Mouse (Mus musculus): Measurements from ENCODE around the gene Muc15. TPM values are rescaled to one million over a fixed set of nuclear protein-coding genes. Genes with fewer than 3 reads are reported as not detected.
A peak's percentile ranks its signal among the peaks of the same experiment; 100 is the strongest.

Muc15 gene
- polyA plus RNA-seq, 1 experiment from 2014 or later = 0.10 TPM

GRCm38 (mm10) chr2:110757556-110757955 lies 36.4 kb downstream of the Muc15 start:
- Histone ChIP-seq H3K9me3 (ENCODE audit: control insufficient read depth, low read length) (no peaks in the 10 kb centered on the region), H3K4me1 (replicated peaks; ENCODE audit: control insufficient read depth, insufficient read depth, low read length) (no peaks in the 10 kb centered on the region), H3K4me2 (ENCODE audit: low read length) (no peak overlapping the region), H3K9ac (replicated peaks; ENCODE audit: low read depth, low read length) (no peak overlapping the region), H3K27me3 (replicated peaks; ENCODE audit: control insufficient read depth, insufficient read depth, low read length) (no peaks in the 10 kb centered on the region), H3K4me3 (replicated peaks; ENCODE audit: low read length) (no peak overlapping the region), H3K36me3 (ENCODE audit: control insufficient read depth, insufficient read depth) (no peaks in the 10 kb centered on the region), H3K27ac (ENCODE audit: low read length) (no peak overlapping the region)
- 66% methylated on average over 2 of the region's 2 CpGs for WGBS
- no peak for ATAC-seq

- no peaks in the 10 kb centered on the region for H3K4me1 ChIP-seq (replicated peaks; ENCODE audit: control insufficient read depth, insufficient read depth, low read length)
- no peak overlapping the region for H3K4me3 ChIP-seq (replicated peaks; ENCODE audit: low read length)
- H3K36me3 ChIP-seq (ENCODE audit: control insufficient read depth, insufficient read depth) = no peaks in the 10 kb centered on the region
- H3K9me3 ChIP-seq (ENCODE audit: control insufficient read depth, low read length) = no peaks in the 10 kb centered on the region
- H3K9ac ChIP-seq (replicated peaks; ENCODE audit: low read depth, low read length) = no peak overlapping the region
- no peaks in the 10 kb centered on the region for H3K27me3 ChIP-seq (replicated peaks; ENCODE audit: control insufficient read depth, insufficient read depth, low read length)
- ATAC-seq = peak; percentile 88
- H3K4me2 ChIP-seq (ENCODE audit: low read length) = no peak overlapping the region
- H3K27ac ChIP-seq (ENCODE audit: low read length) = no peak overlapping the region
- 17% methylated on average over 2 of the region's 2 CpGs for WGBS
Measured at GRCm38 (mm10) chr2:110759434-110759833, 38.3 kb downstream of the Muc15 start.

DNA sequence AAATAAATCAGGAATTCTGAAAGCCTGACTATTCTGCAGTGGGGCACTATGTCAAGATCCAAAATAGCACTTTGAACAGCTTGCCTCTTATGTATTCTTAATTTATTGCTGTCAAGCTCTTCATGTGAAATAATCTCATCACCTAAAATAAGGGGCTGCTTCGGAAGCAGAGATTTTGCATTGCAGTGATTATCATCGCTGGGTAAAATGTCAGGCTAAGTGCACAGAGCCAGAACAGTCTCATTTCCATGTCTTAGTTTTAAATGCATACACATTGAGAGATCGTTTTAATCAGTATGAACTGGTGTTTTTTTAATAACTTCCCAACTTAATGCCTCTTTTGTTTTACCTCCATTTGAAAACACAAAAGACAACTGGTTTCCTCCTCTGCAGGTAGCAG lies 66.3 kb downstream of the Muc15 start:
- Histone ChIP-seq H3K4me2 (ENCODE audit: low read length) (no peak overlapping the region), H3K4me3 (replicated peaks; ENCODE audit: low read length) (no peak overlapping the region), H3K27ac (ENCODE audit: low read length) (no peak overlapping the region; the same call in 1 of the 2 replicates), H3K9me3 (ENCODE audit: control insufficient read depth, low read length) (no peaks in the 10 kb centered on the region), H3K27me3 (replicated peaks; ENCODE audit: control insufficient read depth, insufficient read depth, low read length) (no peaks in the 10 kb centered on the region), H3K36me3 (ENCODE audit: control insufficient read depth, insufficient read depth) (no peaks in the 10 kb centered on the region), H3K4me1 (replicated peaks; ENCODE audit: control insufficient read depth, insufficient read depth, low read length) (no peaks in the 10 kb centered on the region), H3K9ac (replicated peaks; ENCODE audit: low read depth, low read length) (no peak overlapping the region)
- 54% methylated on average over 3 of the region's 3 CpGs for WGBS
- ATAC-seq = peak; percentile 64; the same call in 1 of the 2 replicates

Other genes with a start within 250 kb of the Muc15 start
- not detected in 2 replicates for gene Slc5a12, start 124.0 kb upstream of the Muc15 start, polyA plus RNA-seq (2015; fragmentation: Nextera tagmentation; extraction: Ambion mirVana)
- 0.77 and 1.0 TPM in 2 replicates for gene Ano3, start 229.6 kb downstream of the Muc15 start, polyA plus RNA-seq (2015; fragmentation: Nextera tagmentation; extraction: Ambion mirVana)

Data from forebrain, embryonic 16.5 days (tissue).